Mouse (Mus musculus): ENCODE results near the gene Cc2d2a.

Cc2d2a gene

DNA sequence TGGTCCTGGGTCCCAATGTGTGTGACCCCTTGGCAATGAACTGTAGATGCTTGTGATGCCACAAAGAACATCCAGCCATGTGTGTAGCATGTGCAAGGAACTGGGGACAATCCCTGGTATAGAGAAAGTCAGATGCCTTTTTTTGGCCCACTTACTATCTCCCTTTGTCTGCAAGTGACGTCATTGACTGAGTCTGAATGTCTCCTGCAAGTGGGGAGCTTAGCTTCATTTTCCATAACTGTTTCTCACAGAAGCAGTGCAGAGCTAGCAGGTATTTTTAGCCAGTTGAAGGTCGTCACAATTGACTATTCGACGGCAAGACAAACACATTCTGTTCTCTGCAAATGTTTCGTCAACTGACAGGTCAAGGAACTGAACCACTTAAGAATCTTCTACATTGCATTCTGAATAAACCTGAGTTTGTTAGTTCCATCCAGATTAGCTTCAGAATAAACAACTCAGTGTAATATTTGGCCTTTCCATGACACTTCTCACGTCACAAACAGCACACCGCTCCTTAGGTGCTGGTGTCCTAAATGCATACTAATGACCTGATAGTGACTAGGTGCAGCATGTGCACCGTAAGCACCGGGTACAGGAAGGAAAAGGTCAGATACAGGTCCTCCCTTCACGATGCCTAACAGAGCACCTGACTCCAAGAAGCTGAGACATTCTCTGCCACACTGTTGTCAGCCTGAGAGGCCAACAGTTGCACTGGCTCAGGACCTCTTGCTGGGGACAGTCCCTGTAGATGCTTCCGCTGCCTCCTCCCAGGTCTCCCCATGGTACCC lies 66.4 kb downstream of the Cc2d2a start:
- no peak for DNase-seq

DNA sequence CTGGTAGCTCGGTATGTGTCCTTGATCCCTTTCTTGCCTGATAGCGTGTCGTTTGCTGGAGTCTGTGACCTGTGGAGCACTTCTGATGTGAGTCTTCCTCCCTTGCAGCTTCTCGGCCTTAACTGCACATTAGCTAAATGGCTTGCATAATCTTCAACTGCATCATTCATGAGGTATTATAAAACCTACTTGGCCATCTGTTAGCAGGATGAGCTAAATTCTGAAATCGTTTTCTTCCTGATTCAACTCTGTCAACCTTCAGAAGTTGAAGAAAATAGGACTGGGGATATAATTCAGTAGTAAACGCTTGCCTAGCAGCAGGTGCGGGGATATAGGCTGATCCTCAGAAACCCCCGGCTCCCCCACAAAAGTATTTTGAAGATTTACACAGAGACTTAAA lies 70.2 kb downstream of the Cc2d2a start:
- DNase-seq: no peak

DNA sequence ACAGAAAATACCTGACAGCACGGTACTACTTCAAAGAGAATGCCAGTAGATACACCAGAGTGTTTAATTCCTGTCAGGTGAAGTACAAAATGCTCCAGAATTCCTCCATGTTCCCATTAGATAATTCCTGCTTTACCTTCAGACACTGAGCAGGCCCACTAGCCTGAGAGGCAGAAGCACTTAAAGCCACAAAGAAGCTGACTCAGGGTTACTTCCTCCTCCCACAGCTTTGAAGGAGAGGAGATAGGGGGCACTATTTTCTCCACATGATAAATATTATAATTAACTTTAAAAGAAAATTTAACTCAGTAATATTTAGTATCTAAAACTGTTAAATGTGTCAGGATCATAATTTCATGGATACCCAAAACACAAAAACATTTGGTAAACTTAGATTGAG lies 82.0 kb downstream of the Cc2d2a start:
- DNase-seq: no peak

DNA sequence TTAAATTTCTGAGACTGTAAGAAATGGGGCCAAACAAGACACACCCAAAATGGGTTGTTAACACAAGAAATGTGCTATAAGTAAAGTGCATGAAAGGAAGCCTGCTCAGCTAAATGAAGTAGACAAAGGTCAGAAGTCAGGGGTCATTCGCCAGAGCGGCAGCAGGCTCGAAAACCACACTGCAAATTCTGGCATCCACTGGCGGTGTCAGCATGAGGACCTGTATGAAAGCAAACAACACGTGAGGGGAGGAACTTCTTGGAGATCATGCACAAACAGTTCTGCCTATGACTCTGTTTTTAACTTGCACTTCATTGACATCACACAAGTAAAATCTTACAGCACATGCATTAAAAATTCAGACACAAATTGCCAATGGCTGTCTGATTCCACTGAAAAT lies 83.0 kb downstream of the Cc2d2a start:
- no peak for DNase-seq

GRCm38 (mm10) chr5:43748039-43748438 lies 85.9 kb downstream of the Cc2d2a start:
- DNase-seq: no peak

GRCm38 (mm10) chr5:43749092-43749491 lies 86.9 kb downstream of the Cc2d2a start:
- peak; percentile 4 for DNase-seq

- DNase-seq: no peak
Measured at GRCm38 (mm10) chr5:43770618-43771354, 108.6 kb downstream of the Cc2d2a start.

GRCm38 (mm10) chr5:43771555-43771954 lies 109.4 kb downstream of the Cc2d2a start:
- no peak for DNase-seq

GRCm38 (mm10) chr5:43776407-43776806 lies 114.3 kb downstream of the Cc2d2a start:
- peak; percentile 52 for DNase-seq

DNA sequence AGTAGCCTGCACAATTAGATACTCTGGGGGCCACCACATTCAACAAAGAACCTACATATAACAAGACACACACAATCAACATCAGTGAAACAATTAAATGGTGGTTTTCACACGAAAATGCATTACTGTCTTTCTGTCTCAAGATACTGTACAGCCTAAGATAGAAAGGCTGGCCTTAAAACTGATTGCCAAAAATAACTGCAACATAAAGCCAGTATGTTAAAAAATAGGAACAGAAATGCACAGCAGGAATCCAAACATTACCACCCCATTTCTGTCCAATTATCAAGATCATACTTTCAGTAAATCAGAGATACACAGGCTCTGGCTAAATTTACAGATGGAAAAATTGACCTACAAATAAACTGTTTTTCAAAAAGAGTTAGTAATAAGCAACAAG lies 114.8 kb downstream of the Cc2d2a start:
- no peak for DNase-seq

GRCm38 (mm10) chr5:43778583-43778982 lies 116.4 kb downstream of the Cc2d2a start:
- no peak for DNase-seq

DNA sequence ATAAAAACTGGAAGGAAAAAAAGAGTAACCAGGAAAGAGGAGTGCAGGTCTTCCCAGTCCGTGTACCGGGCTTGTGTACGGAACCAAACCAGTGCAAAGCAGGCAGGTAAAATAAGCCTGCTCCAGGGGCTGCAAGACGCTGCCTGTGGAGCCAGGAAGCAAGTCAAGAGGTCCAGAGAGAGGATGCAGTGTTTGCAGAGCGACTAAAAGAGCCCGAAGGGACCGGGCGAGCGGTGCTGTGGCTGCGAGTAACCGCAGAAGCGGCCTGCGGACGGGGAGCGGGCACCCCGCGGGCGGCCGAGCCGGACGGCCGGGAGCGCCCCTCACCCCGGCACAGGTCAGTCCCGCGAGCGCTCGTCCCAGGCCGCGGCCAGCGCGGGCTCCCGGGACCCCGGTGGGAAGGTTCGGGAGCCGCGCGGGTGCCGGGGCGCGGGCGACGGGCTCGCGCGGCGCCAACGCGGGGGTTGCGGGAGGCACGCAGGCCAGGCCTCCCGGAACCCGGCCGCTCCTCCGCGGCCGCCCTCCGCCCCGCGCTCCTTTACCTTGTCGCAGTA lies 119.4 kb downstream of the Cc2d2a start:
- DNase-seq: no peak

GRCm38 (mm10) chr5:43781977-43782930 lies 120.1 kb downstream of the Cc2d2a start:
- DNase-seq: peak; percentile 91

- DNase-seq: no peak
Measured at GRCm38 (mm10) chr5:43783996-43784395, 121.8 kb downstream of the Cc2d2a start.

DNA sequence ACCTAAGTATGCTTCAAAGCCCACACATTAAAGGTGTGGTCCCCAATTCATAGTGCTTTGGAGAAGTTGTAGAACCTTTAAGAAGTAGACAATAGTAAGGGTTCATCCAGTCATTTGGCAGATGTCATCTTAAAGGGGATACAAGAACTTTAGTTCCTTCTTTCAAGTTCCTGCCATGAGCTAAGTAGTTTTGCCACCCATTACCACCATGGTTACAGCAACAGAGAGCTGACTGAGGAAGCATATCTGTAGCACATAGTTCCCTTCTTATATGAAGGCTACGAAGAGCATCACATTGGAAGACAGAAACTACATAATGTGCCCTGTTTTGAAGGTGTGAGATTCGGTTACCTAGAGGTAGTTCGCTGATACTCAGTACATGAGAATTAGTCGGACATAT lies 124.5 kb downstream of the Cc2d2a start:
- no peak for DNase-seq

DNA sequence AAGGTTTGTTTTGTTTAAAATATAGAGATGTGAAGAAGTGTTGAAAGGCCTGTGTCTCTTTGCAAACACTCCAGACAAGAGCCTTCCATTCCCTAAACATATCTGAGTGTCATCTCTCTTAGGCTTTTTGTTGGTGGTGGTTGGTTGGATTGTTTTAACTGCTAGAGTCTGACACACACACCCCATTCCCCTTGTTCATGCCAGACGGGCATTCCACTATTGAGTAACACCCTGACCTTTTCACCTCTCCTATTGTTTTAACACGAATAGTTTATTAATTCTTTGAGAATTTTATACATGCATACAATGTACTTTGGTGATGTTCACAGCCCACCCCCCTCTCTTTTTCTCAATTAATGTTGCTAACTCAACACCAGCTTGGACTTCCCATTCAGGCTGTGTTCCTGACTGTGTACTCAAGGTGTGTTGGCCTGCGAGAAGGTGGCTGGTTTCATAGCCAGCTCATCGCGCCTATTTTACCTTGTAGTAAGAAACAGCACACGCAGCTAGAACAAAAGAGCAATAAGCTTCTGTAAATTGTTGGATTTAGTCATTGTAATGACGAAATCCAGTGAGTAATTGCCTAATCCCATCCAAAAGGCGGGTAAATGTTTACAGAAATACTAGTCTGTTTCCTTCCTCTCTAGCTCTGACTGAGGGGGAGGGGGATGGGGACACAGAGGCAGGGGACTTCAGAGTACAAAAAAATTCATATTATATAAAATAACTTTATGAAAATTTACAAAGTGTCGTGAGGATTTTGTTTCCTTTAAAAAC lies 126.0 kb downstream of the Cc2d2a start:
- no peak for DNase-seq
